Mouse (Mus musculus): ENCODE measurements around the gene Afp. TPM values are rescaled to one million over a fixed set of nuclear protein-coding genes. Genes with fewer than 3 reads are reported as not detected.

Afp gene
- total RNA-seq (2014; fragmentation: Nextera tagmentation) (2.4 and 4.4 TPM in 2 replicates), total RNA-seq (2017) (2.2 and 2.9 TPM in 2 replicates)

DNA sequence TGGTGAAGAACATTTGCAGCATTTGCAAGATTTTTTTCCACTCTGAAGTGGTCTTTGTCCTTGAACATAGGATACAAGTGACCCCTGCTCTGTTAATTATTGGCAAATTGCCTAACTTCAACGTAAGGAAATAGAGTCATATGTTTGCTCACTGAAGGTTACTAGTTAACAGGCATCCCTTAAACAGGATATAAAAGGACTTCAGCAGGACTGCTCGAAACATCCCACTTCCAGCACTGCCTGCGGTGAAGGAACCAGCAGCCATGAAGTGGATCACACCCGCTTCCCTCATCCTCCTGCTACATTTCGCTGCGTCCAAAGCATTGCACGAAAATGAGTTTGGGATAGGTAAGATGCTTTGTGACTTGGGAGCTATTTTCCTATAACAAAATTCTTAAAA is at the start of gene Afp:
Gene Afp, plus strand, starts transcription at position 220 of the 400 bp plus-strand sequence.
- ATAC-seq (replicated peaks; ENCODE audit: poor library complexity, severe bottlenecking), result no peak

DNA sequence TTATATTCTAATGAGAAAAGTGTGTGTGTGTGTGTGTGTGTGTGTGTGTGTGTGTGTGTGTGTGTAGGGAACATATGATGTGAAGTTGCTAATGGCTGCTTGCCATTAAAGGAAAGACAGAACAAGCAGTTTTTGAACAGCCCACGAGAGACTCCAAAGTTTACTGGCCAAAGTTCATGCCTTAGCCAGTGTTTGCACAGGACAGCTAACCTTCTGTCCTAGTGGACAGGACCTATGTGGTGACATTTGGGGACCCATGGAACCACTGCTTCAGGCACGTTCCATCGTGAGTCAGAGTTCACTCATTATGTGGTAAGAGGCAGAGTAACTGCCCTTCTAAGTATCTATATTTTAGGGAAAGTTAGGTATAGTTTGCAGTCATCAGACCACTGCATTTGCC is 43.0 kb upstream of the Afp start:
- ATAC-seq (replicated peaks; ENCODE audit: poor library complexity, severe bottlenecking), result no peak

GRCm38 (mm10) chr5:90449961-90450360 is 40.6 kb upstream of the Afp start:
- ATAC-seq (replicated peaks; ENCODE audit: poor library complexity, severe bottlenecking), result no peak

DNA sequence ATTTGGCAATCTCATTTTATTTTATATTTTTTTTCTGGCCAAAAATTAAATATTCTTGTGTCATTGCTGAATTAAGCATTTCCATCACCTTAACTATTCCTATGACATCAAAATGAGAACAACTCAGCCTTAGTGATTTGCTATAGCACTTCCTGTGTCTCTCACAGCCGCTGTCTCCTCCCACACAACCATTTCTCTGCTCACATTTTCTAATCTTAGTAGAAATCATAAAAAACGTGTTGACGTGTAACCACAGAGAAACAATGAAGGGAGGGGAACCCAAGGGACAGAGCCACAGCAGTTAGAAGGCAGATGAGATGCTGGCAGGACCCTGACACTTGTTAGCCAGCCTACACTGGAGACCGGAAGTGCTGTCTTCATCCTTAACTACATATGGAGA is 37.8 kb upstream of the Afp start:
- no peak for ATAC-seq (replicated peaks; ENCODE audit: poor library complexity, severe bottlenecking)

DNA sequence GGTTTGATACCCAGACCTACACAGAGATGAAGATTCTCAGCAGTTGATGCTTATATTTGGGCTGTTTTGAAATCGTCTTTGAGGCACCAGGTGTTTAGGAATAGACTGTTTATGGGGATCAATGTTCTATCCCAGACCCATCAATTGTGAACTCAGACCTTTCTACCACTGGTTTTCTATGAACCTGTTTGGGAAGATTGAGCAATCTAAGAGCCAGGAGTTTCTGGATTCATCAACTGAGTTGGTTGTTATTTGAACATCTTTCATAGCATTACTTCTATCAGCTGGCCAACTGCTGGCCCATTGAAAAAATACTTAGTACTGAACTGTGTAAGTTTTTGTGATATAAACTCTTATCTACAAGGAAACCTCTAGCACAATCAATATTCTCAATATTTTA is 33.3 kb upstream of the Afp start:
- no peak for ATAC-seq (replicated peaks; ENCODE audit: poor library complexity, severe bottlenecking)

DNA sequence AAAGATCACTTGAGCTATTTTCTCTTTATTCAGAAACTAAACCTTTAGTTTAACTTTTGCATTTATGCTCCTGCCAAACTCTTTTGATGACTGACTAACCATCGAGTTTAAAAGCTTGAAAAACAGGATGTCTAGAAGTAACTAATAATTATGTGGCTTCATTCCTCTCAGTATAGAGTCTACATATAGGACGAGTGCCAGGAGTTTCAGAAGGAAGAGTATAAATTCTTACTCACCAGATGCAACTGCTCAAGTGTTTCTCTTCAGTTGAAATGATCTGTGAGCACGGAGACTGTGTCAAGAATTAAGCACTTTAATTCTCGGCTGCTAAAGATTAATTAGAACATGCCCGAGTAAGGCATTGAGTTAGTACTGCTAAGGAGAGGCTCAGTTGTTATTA is 31.8 kb upstream of the Afp start:
- no peak for ATAC-seq (replicated peaks; ENCODE audit: poor library complexity, severe bottlenecking)

DNA sequence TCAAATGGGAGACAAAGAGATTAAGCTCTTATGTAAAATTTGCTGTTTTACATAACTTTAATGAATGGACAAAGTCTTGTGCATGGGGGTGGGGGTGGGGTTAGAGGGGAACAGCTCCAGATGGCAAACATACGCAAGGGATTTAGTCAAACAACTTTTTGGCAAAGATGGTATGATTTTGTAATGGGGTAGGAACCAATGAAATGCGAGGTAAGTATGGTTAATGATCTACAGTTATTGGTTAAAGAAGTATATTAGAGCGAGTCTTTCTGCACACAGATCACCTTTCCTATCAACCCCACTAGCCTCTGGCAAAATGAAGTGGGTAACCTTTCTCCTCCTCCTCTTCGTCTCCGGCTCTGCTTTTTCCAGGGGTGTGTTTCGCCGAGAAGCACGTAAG is 29.9 kb upstream of the Afp start, which contains the start of gene Alb:
Gene Alb, plus strand, starts transcription at position 279 of the 400 bp plus-strand sequence.
- no peak for ATAC-seq (replicated peaks; ENCODE audit: poor library complexity, severe bottlenecking)

DNA sequence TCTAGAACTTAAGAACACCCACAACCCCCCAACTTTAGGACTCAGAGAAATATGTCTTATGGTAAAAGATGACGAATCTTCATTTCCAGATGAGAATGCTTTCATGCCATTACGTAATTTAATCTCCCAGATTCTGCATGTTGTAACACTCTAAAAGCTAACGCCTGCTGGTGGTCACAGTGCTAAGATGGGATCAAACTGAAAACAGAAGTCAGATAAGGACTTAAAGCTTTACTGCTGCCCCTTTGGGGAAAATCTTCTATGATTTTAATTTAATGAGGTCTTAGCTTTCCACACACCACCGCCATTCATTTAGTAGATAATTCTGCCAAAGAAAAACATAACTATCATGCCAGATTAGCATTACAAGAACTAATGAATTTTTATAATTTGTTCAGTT is 23.7 kb upstream of the Afp start:
- ATAC-seq (replicated peaks; ENCODE audit: poor library complexity, severe bottlenecking), result peak; percentile 58; the same call in 1 of the 2 replicates

DNA sequence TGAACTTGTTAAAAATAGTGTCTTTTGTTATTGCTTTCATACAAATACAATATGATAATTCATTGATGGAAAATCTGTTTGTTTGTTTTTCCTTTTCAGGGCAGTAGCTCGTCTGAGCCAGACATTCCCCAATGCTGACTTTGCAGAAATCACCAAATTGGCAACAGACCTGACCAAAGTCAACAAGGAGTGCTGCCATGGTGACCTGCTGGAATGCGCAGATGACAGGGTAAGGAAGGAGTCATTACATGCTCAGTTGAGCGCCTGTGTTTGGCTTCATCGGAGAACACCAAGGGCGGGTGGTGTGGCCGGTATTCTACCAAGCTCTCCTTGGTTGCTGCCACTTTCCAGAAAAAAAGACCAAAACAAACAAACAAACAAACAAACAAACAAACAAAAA is 23.3 kb upstream of the Afp start:
- no peak for ATAC-seq (replicated peaks; ENCODE audit: poor library complexity, severe bottlenecking)

- ATAC-seq (replicated peaks; ENCODE audit: poor library complexity, severe bottlenecking), result no peak
These were observed 19.7 kb upstream of the Afp start for GRCm38 (mm10) chr5:90470836-90471235.

GRCm38 (mm10) chr5:90473902-90474301 is 16.6 kb upstream of the Afp start:
- no peak for ATAC-seq (replicated peaks; ENCODE audit: poor library complexity, severe bottlenecking)

GRCm38 (mm10) chr5:90474369-90474768 is 16.2 kb upstream of the Afp start:
- no peak for ATAC-seq (replicated peaks; ENCODE audit: poor library complexity, severe bottlenecking)

DNA sequence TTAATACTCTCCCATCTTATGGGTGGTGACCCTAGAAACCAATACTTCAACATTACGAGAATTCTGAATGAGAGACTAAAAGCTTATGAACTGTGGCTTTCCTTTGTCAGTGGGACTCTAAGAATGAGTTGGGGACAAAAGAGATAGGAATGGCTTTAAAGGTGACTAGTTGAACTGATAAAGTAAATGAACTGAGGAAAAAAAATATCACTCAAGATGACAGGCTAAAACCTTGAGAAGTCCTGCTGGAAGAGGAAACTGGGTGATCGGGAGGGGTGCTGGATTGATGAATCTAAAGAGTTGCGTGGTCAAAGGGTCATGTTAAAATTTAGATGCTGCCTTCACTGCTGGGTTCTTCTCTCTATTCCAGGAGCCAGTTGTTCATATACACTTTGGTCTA is 13.8 kb upstream of the Afp start:
- ATAC-seq (replicated peaks; ENCODE audit: poor library complexity, severe bottlenecking), result no peak

DNA sequence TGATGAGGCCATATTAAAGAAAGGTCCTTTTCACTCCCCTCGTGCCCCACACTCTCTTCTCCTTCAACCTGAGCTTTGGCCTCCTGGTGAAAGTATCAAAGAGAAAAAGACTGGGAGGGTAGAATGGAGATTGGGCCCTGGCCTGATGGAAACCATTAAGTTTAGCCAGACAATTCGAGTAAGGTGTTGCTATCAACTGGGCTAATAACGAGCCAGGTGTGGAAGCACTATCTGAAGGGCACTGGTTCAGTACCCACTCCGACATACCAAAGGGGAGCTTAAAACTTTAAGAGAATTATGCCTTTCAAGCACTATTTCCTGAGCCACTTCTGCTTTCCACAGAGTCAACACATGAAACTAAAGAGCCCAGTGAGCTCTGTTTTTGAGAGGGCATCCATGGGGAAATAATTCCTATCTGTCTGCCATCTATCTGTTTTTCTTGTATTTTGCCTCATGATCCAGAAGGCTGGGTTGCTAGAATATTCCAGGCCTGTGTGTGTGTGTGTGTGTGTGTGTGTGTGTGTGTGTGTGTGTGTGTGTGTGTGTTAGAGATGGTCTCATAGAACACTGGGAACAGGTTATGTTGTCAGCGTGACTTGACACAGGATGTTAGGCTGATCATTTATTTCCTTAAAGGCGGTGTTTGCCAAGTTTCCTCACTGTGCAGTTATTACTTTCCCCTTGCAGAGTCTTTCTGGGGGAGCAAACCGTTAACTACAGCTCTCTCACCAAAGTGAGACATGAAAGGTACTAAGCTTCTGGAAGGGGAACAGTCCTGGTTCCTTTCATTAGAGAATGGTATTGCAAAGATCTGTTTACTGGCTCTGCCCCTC is 13.0 kb upstream of the Afp start:
- peak; percentile 52 for ATAC-seq (replicated peaks; ENCODE audit: poor library complexity, severe bottlenecking)

GRCm38 (mm10) chr5:90478886-90479285 is 11.7 kb upstream of the Afp start:
- ATAC-seq (replicated peaks; ENCODE audit: poor library complexity, severe bottlenecking), result peak; percentile 74

GRCm38 (mm10) chr5:90485597-90485996 is 4.9 kb upstream of the Afp start:
- no peak for ATAC-seq (replicated peaks; ENCODE audit: poor library complexity, severe bottlenecking)

GRCm38 (mm10) chr5:90488323-90488722 is 2.2 kb upstream of the Afp start:
- ATAC-seq (replicated peaks; ENCODE audit: poor library complexity, severe bottlenecking), result no peak

DNA sequence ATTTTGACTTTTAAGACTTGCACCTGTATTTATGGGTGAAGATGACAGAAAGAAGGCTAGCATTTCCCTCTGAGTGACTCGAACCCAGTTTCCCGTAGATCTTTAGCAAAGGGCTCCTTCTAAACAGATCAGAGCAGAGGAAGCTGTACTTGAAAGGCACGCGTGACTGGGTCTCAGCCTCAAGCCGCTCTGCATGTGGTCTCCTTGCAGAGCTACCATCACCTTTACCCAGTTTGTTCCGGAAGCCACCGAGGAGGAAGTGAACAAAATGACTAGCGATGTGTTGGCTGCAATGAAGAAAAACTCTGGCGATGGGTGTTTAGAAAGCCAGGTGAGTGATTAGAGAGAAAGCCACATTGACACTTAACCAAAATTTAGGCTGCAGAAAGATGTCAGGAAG is 1.9 kb downstream of the Afp start:
- peak; percentile 48 for ATAC-seq (replicated peaks; ENCODE audit: poor library complexity, severe bottlenecking)

- ATAC-seq (replicated peaks; ENCODE audit: poor library complexity, severe bottlenecking), result no peak
These were observed 3.8 kb downstream of the Afp start for GRCm38 (mm10) chr5:90494308-90494707.

DNA sequence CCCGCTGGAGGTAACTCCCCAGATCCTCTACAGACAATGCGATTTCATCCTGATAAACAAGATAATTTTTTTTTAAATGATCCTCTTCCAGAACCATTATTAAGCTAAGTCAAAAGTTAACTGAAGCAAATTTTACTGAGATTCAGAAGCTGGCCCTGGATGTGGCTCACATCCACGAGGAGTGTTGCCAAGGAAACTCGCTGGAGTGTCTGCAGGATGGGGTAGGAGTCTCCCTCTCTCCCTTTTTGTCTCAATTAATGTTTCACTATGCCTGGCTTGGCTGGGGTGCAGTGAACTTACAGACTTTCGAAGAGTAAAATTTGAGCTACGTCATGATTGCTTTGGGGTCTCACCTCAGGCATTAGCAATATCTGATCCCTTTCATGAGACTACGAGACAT is 9.0 kb downstream of the Afp start:
- no peak for ATAC-seq (replicated peaks; ENCODE audit: poor library complexity, severe bottlenecking)

DNA sequence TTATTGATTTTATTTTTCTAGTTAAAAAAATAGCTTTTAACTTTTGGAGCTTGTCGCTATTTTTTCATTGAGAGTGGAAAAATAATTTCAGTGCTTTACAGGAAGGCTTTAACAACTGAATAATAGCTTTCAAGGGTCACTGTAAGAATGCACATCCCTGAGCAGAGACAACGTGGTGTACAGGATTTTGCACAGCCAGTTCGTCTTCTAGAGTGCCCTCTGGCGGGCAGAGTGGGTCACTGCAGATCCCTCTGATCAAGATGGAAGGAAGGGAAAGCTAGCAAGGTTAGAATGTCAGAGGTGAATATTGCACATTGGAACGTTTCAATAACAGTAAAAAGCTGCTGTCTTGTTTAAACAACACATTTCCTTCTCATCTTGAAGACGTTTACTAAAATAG is 10.2 kb downstream of the Afp start:
- ATAC-seq (replicated peaks; ENCODE audit: poor library complexity, severe bottlenecking), result peak; percentile 85

DNA sequence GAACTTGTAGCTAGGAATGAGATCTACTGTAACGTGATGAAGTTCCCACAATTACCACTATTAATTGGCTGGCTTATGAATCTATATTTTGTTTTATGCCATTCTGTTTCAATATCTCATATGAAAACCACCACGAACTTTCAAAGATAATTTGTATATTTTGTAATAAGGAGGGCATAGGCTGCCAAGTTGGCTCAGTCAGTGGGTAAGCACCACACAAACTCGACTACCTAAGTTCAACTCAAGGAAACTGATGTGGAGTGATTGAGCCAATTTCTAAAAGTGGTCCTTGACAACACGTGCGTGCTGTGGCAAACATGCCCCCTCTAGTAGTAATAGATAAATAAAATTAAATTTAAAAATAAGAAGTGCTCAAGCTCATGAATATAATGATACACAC is 11.2 kb downstream of the Afp start:
- ATAC-seq (replicated peaks; ENCODE audit: poor library complexity, severe bottlenecking), result no peak
